Mouse (Mus musculus) lung, postnatal 0 days (tissue): Measurements from ENCODE around the gene Mrpl14. TPM values are rescaled to one million over a fixed set of nuclear protein-coding genes. Genes with fewer than 3 reads are reported as not detected.

Source experiments
- ATAC-seq: fragments of 200-750 bp; cut with Nextera tagmentation; 2 replicates; pipeline ENCODE4 v1.8.0; 2017; ENCODE audit warnings: moderate library complexity
- DNase-seq: peaks from one replicate; pipeline ENCODE4 v3.0.0-alpha.2; 2016; ENCODE audit warnings: low spot score
- H3K27ac ChIP-seq: fragments of 300-500 bp; sonication (generic); 2 replicates; pipeline ENCODE4 v1.5.1; 2014; ENCODE audit warnings: antibody characterized with exemption, mild to moderate bottlenecking, low read length, mixed read lengths
- H3K27me3 ChIP-seq: fragments of 300-500 bp; sonication (generic); replicated peaks from 2 replicates; pipeline ENCODE4 v1.6.1; 2014; ENCODE audit warnings: low read length, mixed read lengths; ENCODE audit not compliant: insufficient read depth
- H3K36me3 ChIP-seq: fragments of 300-500 bp; sonication (generic); 2 replicates; pipeline ENCODE4 v1.6.1; 2014; ENCODE audit warnings: low read length, mixed read lengths; ENCODE audit not compliant: insufficient read depth
- H3K4me1 ChIP-seq: fragments of 300-500 bp; sonication (generic); 2 replicates; pipeline ENCODE4 v1.6.1; 2014; ENCODE audit warnings: antibody characterized with exemption, low read depth, low read length, mixed read lengths; ENCODE audit not compliant: insufficient read depth
- H3K4me2 ChIP-seq: fragments of 300-500 bp; sonication (generic); replicated peaks from 2 replicates; pipeline ENCODE4 v1.6.1; 2014; ENCODE audit warnings: low read depth, mild to moderate bottlenecking, low read length, moderate library complexity, mixed read lengths
- H3K4me3 ChIP-seq: fragments of 300-500 bp; sonication (generic); 2 replicates; pipeline ENCODE4 v1.5.1; 2014; ENCODE audit warnings: low read depth, low read length
- H3K9ac ChIP-seq: fragments of 300-500 bp; sonication (generic); replicated peaks from 2 replicates; pipeline ENCODE4 v1.6.1; 2014; ENCODE audit warnings: low read depth, mild to moderate bottlenecking
- H3K9me3 ChIP-seq: fragments of 300-500 bp; sonication (generic); 2 replicates; pipeline ENCODE4 v1.6.1; 2016; ENCODE audit warnings: low read length, mixed read lengths
- CTCF ChIP-seq: IDR thresholded peaks from 2 replicates; pipeline ENCODE4 v1.5.1; 2016; ENCODE audit warnings: antibody characterized with exemption, mild to moderate bottlenecking
- EP300 ChIP-seq: IDR thresholded peaks from 2 replicates; pipeline ENCODE4 v1.6.1; 2016; ENCODE audit warnings: antibody characterized with exemption, mild to moderate bottlenecking, control low read depth
- WGBS: fragments of 180-500 bp; shearing (Covaris S2); extraction: QIAGEN DNeasy Blood & Tissue Kit; methylation state at CpG from one replicate; pipeline ENCODE4 v1.1.7; 2014; 5-methylcytosine and 5-hydroxymethylcytosine counted together
- polyA plus RNA-seq: library from polyadenylated mRNA; unstranded; fragments of >200 nt; fragmentation: Nextera tagmentation; extraction: Ambion mirVana; gene quantifications from 2 replicates; pipeline ENCODE4 v1.2.1, GENCODE M21; 2015

Gene Mrpl14
- polyA plus RNA-seq, 1 experiment from 2014 or later: 234 TPM

DNA sequence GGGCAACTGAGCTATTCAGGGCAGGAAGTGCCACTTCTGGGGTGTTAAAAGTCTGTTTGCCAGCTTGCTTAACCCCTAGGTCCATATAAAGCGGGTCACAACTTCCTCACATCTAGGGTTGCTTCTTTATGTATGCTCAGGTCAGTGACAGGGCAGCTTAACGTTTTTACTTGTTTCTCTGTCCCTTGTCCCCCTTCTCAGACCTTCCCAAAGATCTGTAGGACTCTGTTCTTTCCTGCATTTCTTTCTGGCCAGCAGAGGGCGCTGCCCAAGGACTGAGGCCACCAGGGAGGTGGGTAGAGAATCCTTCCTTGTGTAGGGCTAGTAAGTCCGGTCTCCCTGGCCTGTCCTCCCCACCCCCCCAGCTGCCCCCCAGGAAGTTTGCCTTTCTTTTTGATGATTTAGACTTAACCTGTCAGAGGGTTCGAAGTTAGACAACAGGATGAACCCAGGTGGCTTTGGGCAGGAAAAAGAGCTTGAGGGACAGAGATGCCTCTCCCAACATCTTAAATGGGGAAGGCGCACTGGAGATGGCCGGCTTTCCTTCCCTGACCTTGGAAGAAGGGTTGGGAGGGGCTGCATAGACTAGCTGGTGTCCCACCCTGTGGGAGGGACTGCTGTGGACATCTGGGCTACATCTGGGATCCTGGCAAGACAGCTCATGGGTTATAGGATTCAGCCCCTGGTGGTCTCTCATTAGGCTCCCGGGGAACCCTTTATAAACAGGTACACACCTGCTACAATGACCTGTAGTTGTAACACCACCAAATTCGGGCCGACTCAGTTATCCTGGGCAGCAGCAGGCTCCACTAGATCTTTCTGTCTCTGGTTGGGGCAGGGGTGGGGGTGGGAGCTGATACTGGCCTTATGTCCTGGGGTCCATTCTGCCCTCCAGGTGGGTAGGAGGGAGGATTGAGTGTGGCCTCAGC lies 49.5 kb downstream of the Mrpl14 start:
- ATAC-seq (peak; percentile 37), DNase-seq (peak; percentile 90)
- 5% methylated on average over 10 of the region's 10 CpGs for WGBS
- TF ChIP-seq EP300 (no peak), CTCF (peak; percentile 92)
- Histone ChIP-seq H3K9ac (no peak overlapping the region), H3K4me2 (peak overlapping the region; percentile 88), H3K4me1 (peaks cover 19% of the 10 kb centered on the region; the same call in 1 of the 2 replicates), H3K27me3 (0 out of 2 replicates have a peak, but pooled peaks cover 3% of the 10 kb centered on the region), H3K36me3 (no peaks in the 10 kb centered on the region), H3K4me3 (peak overlapping the region; percentile 57; the same call in 1 of the 2 replicates), H3K9me3 (no peaks in the 10 kb centered on the region), H3K27ac (peak overlapping the region; percentile 68; the same call in 1 of the 2 replicates)

- H3K27ac ChIP-seq: peak overlapping the region; percentile 68
- peak; percentile 75 for ATAC-seq
- TF ChIP-seq EP300 (no peak), CTCF (no peak)
- peak; percentile 89 for DNase-seq
- no peaks in the 10 kb centered on the region for H3K36me3 ChIP-seq
- WGBS: 2% methylated on average over 14 of the region's 72 CpGs
- H3K9ac ChIP-seq: 0 out of 2 replicates have a peak overlapping the region, but pooled peaks have one; percentile 9
- H3K4me3 ChIP-seq: peak overlapping the region; percentile 57
- peak overlapping the region; percentile 88 for H3K4me2 ChIP-seq
- H3K27me3 ChIP-seq: 0 out of 2 replicates have a peak, but pooled peaks cover 3% of the 10 kb centered on the region
- peaks cover 19% of the 10 kb centered on the region; the same call in 1 of the 2 replicates for H3K4me1 ChIP-seq
- H3K9me3 ChIP-seq: no peaks in the 10 kb centered on the region
Observed at GRCm38 (mm10) chr17:45736311-45737077, 50.4 kb downstream of the Mrpl14 start.

GRCm38 (mm10) chr17:45737078-45737601 lies 51.0 kb downstream of the Mrpl14 start:
- peak overlapping the region; percentile 68; the same call in 1 of the 2 replicates for H3K27ac ChIP-seq
- ATAC-seq (peak; percentile 77), DNase-seq (peak; percentile 76)
- H3K27me3 ChIP-seq: 0 out of 2 replicates have a peak, but pooled peaks cover 3% of the 10 kb centered on the region
- H3K4me3 ChIP-seq: peak overlapping the region; percentile 57
- H3K9me3 ChIP-seq: no peaks in the 10 kb centered on the region
- 21% methylated on average over 10 of the region's 10 CpGs for WGBS
- 0 out of 2 replicates have a peak overlapping the region, but pooled peaks have one; percentile 9 for H3K9ac ChIP-seq
- H3K36me3 ChIP-seq: no peaks in the 10 kb centered on the region
- peaks cover 19% of the 10 kb centered on the region; the same call in 1 of the 2 replicates for H3K4me1 ChIP-seq
- peak overlapping the region; percentile 88 for H3K4me2 ChIP-seq
- TF ChIP-seq EP300: peak; percentile 65; the same call in 1 of the 2 replicates
- TF ChIP-seq CTCF: no peak

DNA sequence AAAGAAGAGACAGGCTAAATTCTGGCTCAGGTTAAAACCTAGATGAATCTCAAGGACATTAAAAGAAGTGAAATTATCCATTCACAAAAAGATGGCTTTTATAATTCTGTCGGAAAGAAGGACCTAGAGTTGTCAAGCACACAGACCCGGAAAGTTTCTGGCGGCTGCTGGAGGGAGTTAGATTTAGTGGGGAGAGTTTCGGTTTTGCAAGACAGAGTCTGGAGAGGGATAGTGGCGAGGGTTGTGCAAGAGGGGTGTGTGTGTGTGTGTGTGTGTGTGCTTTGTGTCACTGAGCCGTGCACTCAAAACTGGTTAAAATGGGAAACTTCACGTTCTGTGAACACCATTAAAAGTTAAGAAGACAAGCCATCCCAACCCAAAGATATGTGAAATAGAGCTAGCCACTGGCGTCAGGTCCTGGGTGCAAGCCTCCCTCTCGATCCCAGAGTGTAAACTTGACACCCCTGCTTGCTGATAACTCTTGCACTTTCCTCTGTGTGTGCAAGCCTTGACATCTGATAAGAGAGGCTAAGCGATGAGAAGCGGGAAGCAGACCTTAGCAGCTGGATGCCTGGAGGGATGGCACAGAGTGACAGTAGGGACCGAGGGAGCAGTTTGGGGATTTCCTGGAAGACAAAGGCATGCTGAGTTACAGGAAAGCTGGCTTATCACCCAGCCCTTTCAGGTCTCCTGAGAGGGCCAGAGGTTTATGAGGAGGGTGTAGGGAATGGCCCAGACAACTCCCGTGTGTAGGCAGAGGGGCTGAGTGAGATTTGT lies 56.4 kb downstream of the Mrpl14 start:
- Histone ChIP-seq H3K9me3 (no peaks in the 10 kb centered on the region), H3K27me3 (no peaks in the 10 kb centered on the region), H3K4me1 (no peaks in the 10 kb centered on the region), H3K4me3 (no peak overlapping the region), H3K27ac (no peak overlapping the region), H3K4me2 (no peak overlapping the region), H3K9ac (no peak overlapping the region), H3K36me3 (no peaks in the 10 kb centered on the region)
- DNase-seq (peak; percentile 77), ATAC-seq (peak; percentile 72)
- WGBS: 22% methylated on average over 13 of the region's 13 CpGs
- TF ChIP-seq CTCF (no peak), EP300 (no peak)

DNA sequence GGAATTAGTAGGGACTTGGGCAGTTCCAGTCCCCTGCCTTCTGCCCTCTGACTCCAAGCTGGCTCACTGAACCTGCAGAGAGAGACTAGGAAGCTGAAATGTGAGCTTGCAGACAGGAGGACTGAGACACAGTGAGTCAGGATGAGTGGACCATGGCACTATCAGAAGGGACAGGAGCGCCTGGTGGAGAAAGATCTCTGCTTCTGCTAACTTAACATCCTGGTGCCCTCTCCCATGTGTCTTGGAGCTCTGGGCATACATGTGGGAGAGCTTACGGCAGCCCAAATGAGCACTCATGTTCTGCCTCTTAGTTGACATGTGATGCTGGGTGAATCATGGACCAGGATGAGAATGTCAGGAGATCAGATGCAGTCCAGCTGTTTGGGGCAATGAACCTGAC lies 59.5 kb downstream of the Mrpl14 start:
- H3K4me1 ChIP-seq: no peaks in the 10 kb centered on the region
- 85% methylated on average over 2 of the region's 2 CpGs for WGBS
- H3K9ac ChIP-seq: no peak overlapping the region
- ATAC-seq: no peak
- no peak overlapping the region for H3K27ac ChIP-seq
- no peak for TF ChIP-seq CTCF
- no peak for TF ChIP-seq EP300
- DNase-seq: no peak
- H3K4me3 ChIP-seq: no peak overlapping the region
- H3K27me3 ChIP-seq: no peaks in the 10 kb centered on the region
- no peaks in the 10 kb centered on the region for H3K36me3 ChIP-seq
- H3K4me2 ChIP-seq: no peak overlapping the region
- no peaks in the 10 kb centered on the region for H3K9me3 ChIP-seq
